Mouse (Mus musculus) heart, postnatal 0 days (tissue): ENCODE measurements at regions not wholly inside any gene's neighbourhood (a gene's known extent, or its start where the extent isn't known, plus 50 kb on each side); places are given as distances from the start of the nearest gene placed in this dataset.

ENCODE experiments used
- ATAC-seq: fragments of 200-750 bp; cut with Nextera tagmentation; 2 replicates; pipeline ENCODE4 v1.8.0; 2017; ENCODE audit warnings: low read depth, moderate number of reproducible peaks, moderate library complexity; ENCODE audit not compliant: insufficient read depth
- DNase-seq: peaks from one replicate; pipeline ENCODE4 v3.0.0-alpha.2; 2016; ENCODE audit warnings: low spot score
- H3K27ac ChIP-seq: fragments of 300-500 bp; sonication (generic); 2 replicates; pipeline ENCODE4 v1.5.1; 2014; ENCODE audit warnings: low read depth, mild to moderate bottlenecking
- H3K27me3 ChIP-seq: fragments of 300-500 bp; sonication (generic); 2 replicates; pipeline ENCODE4 v1.6.1; 2014; ENCODE audit warnings: low read length, mixed read lengths; ENCODE audit not compliant: control insufficient read depth, insufficient read depth
- H3K36me3 ChIP-seq: fragments of 300-500 bp; sonication (generic); replicated peaks from 2 replicates; pipeline ENCODE4 v1.6.1; 2014; ENCODE audit warnings: low read length, mixed read lengths; ENCODE audit not compliant: control insufficient read depth, insufficient read depth
- H3K4me1 ChIP-seq: fragments of 300-500 bp; sonication (generic); 2 replicates; pipeline ENCODE4 v1.6.1; 2014; ENCODE audit warnings: antibody characterized with exemption; ENCODE audit not compliant: control insufficient read depth, insufficient read depth
- H3K4me2 ChIP-seq: fragments of 300-500 bp; sonication (generic); 2 replicates; pipeline ENCODE4 v1.6.1; 2014; ENCODE audit warnings: low read depth, mild to moderate bottlenecking, low read length, moderate library complexity
- H3K4me3 ChIP-seq: fragments of 300-500 bp; sonication (generic); 2 replicates; pipeline ENCODE4 v1.5.1; 2014; ENCODE audit warnings: low read depth, low read length
- H3K9ac ChIP-seq: fragments of 300-500 bp; sonication (generic); replicated peaks from 2 replicates; pipeline ENCODE4 v1.6.1; 2014; ENCODE audit warnings: low read depth, low read length, mixed read lengths
- H3K9me3 ChIP-seq: fragments of 300-500 bp; sonication (generic); replicated peaks from 2 replicates; pipeline ENCODE4 v1.6.1; 2016; ENCODE audit warnings: low read length; ENCODE audit not compliant: control insufficient read depth
- CTCF ChIP-seq: IDR thresholded peaks from 2 replicates; pipeline ENCODE4 v1.5.1; 2016; ENCODE audit warnings: antibody characterized with exemption, control low read depth, low read depth
- EP300 ChIP-seq: IDR thresholded peaks from 2 replicates; pipeline ENCODE4 v1.6.1; 2016; ENCODE audit warnings: antibody characterized with exemption, low read depth
- WGBS: fragments of 180-500 bp; shearing (Covaris S2); extraction: QIAGEN DNeasy Blood & Tissue Kit; methylation state at CpG from one replicate; pipeline ENCODE4 v1.1.7; 2014; 5-methylcytosine and 5-hydroxymethylcytosine counted together

- DNase-seq (no peak), ATAC-seq (no peak)
- no peak for TF ChIP-seq EP300
- TF ChIP-seq CTCF: no peak
- Histone ChIP-seq H3K4me3 (no peak overlapping the region), H3K4me2 (no peak overlapping the region), H3K27ac (no peak overlapping the region), H3K9me3 (no peaks in the 10 kb centered on the region), H3K4me1 (no peaks in the 10 kb centered on the region), H3K36me3 (no peaks in the 10 kb centered on the region), H3K27me3 (no peaks in the 10 kb centered on the region), H3K9ac (no peak overlapping the region)
- WGBS: 73% methylated on average over 3 of the region's 3 CpGs
These were observed 56.3 kb upstream of the Kcnk2 start for GRCm38 (mm10) chr1:189458421-189458820.
